Mouse (Mus musculus): ENCODE results near the gene Lrch1. TPM values are rescaled to one million over a fixed set of nuclear protein-coding genes. Genes with fewer than 3 reads are reported as not detected.

Gene Lrch1
- polyA plus RNA-seq, 1 experiment from 2014 or later, result 12.5 TPM

GRCm38 (mm10) chr14:74847311-74848133 lies 100.2 kb downstream of the Lrch1 start:
- Histone ChIP-seq H3K9ac (ENCODE audit: low read length) (no peak overlapping the region), H3K9me3 (replicated peaks; ENCODE audit: control insufficient read depth, low read length) (no peaks in the 10 kb centered on the region), H3K27me3 (ENCODE audit: control insufficient read depth, insufficient read depth, low read length) (no peaks in the 10 kb centered on the region), H3K4me2 (ENCODE audit: low read depth, low read length) (no peak overlapping the region), H3K27ac (ENCODE audit: low read length) (peak overlapping the region; percentile 94), H3K36me3 (ENCODE audit: control insufficient read depth, insufficient read depth) (no peaks in the 10 kb centered on the region), H3K4me3 (ENCODE audit: low read length) (no peak overlapping the region), H3K4me1 (ENCODE audit: control insufficient read depth, insufficient read depth, low read length) (peaks cover 49% of the 10 kb centered on the region)
- 59% methylated on average over 14 of the region's 14 CpGs for WGBS
- peak; percentile 47; the same call in 1 of the 2 replicates for ATAC-seq (replicated peaks; ENCODE audit: extremely low read depth, insufficient read depth, low FRiP score)

GRCm38 (mm10) chr14:74846668-74847067 lies 101.0 kb downstream of the Lrch1 start:
- Histone ChIP-seq H3K9me3 (replicated peaks; ENCODE audit: control insufficient read depth, low read length) (no peaks in the 10 kb centered on the region), H3K27ac (ENCODE audit: low read length) (peak overlapping the region; percentile 94), H3K4me1 (ENCODE audit: control insufficient read depth, insufficient read depth, low read length) (peaks cover 41% of the 10 kb centered on the region), H3K4me2 (ENCODE audit: low read depth, low read length) (peak overlapping the region; percentile 25; the same call in 1 of the 2 replicates), H3K4me3 (ENCODE audit: low read length) (no peak overlapping the region), H3K27me3 (ENCODE audit: control insufficient read depth, insufficient read depth, low read length) (no peaks in the 10 kb centered on the region), H3K36me3 (ENCODE audit: control insufficient read depth, insufficient read depth) (no peaks in the 10 kb centered on the region), H3K9ac (ENCODE audit: low read length) (peak overlapping the region; percentile 39)
- peak; percentile 71 for ATAC-seq (replicated peaks; ENCODE audit: extremely low read depth, insufficient read depth, low FRiP score)
- 18% methylated on average over 5 of the region's 5 CpGs for WGBS

GRCm38 (mm10) chr14:74845661-74846274 lies 101.9 kb downstream of the Lrch1 start:
- Histone ChIP-seq H3K4me1 (ENCODE audit: control insufficient read depth, insufficient read depth, low read length) (peaks cover 49% of the 10 kb centered on the region), H3K27ac (ENCODE audit: low read length) (peak overlapping the region; percentile 94), H3K4me3 (ENCODE audit: low read length) (no peak overlapping the region), H3K4me2 (ENCODE audit: low read depth, low read length) (no peak overlapping the region), H3K36me3 (ENCODE audit: control insufficient read depth, insufficient read depth) (no peaks in the 10 kb centered on the region), H3K9ac (ENCODE audit: low read length) (peak overlapping the region; percentile 14; the same call in 1 of the 2 replicates), H3K9me3 (replicated peaks; ENCODE audit: control insufficient read depth, low read length) (no peaks in the 10 kb centered on the region), H3K27me3 (ENCODE audit: control insufficient read depth, insufficient read depth, low read length) (no peaks in the 10 kb centered on the region)
- ATAC-seq (replicated peaks; ENCODE audit: extremely low read depth, insufficient read depth, low FRiP score), result no peak; the same call in 1 of the 2 replicates
- WGBS, result 30% methylated on average over 2 of the region's 2 CpGs

- Histone ChIP-seq H3K4me2 (ENCODE audit: low read depth, low read length) (no peak overlapping the region), H3K9ac (ENCODE audit: low read length) (no peak overlapping the region), H3K36me3 (ENCODE audit: control insufficient read depth, insufficient read depth) (no peaks in the 10 kb centered on the region), H3K9me3 (replicated peaks; ENCODE audit: control insufficient read depth, low read length) (no peaks in the 10 kb centered on the region), H3K4me3 (ENCODE audit: low read length) (no peak overlapping the region), H3K27ac (ENCODE audit: low read length) (no peak overlapping the region), H3K27me3 (ENCODE audit: control insufficient read depth, insufficient read depth, low read length) (no peaks in the 10 kb centered on the region), H3K4me1 (ENCODE audit: control insufficient read depth, insufficient read depth, low read length) (peaks cover 32% of the 10 kb centered on the region)
- no peak for ATAC-seq (replicated peaks; ENCODE audit: extremely low read depth, insufficient read depth, low FRiP score)
- 55% methylated on average over 2 of the region's 2 CpGs for WGBS
Measured at GRCm38 (mm10) chr14:74841708-74842107, 106.0 kb downstream of the Lrch1 start.

GRCm38 (mm10) chr14:74841297-74841696 lies 106.4 kb downstream of the Lrch1 start:
- Histone ChIP-seq H3K4me3 (ENCODE audit: low read length) (no peak overlapping the region), H3K36me3 (ENCODE audit: control insufficient read depth, insufficient read depth) (no peaks in the 10 kb centered on the region), H3K4me2 (ENCODE audit: low read depth, low read length) (no peak overlapping the region), H3K4me1 (ENCODE audit: control insufficient read depth, insufficient read depth, low read length) (peaks cover 28% of the 10 kb centered on the region), H3K9me3 (replicated peaks; ENCODE audit: control insufficient read depth, low read length) (no peaks in the 10 kb centered on the region), H3K9ac (ENCODE audit: low read length) (no peak overlapping the region), H3K27me3 (ENCODE audit: control insufficient read depth, insufficient read depth, low read length) (no peaks in the 10 kb centered on the region), H3K27ac (ENCODE audit: low read length) (no peak overlapping the region)
- ATAC-seq (replicated peaks; ENCODE audit: extremely low read depth, insufficient read depth, low FRiP score), result no peak
- 60% methylated on average over 3 of the region's 3 CpGs for WGBS

- H3K36me3 ChIP-seq (ENCODE audit: control insufficient read depth, insufficient read depth), result no peaks in the 10 kb centered on the region
- H3K9ac ChIP-seq (ENCODE audit: low read length), result no peak overlapping the region
- H3K9me3 ChIP-seq (replicated peaks; ENCODE audit: control insufficient read depth, low read length), result no peaks in the 10 kb centered on the region
- no peak for ATAC-seq (replicated peaks; ENCODE audit: extremely low read depth, insufficient read depth, low FRiP score)
- no peak overlapping the region for H3K27ac ChIP-seq (ENCODE audit: low read length)
- H3K4me2 ChIP-seq (ENCODE audit: low read depth, low read length), result no peak overlapping the region
- 70% methylated on average over 3 of the region's 3 CpGs for WGBS
- no peaks in the 10 kb centered on the region for H3K27me3 ChIP-seq (ENCODE audit: control insufficient read depth, insufficient read depth, low read length)
- H3K4me1 ChIP-seq (ENCODE audit: control insufficient read depth, insufficient read depth, low read length), result peaks cover 25% of the 10 kb centered on the region
- no peak overlapping the region for H3K4me3 ChIP-seq (ENCODE audit: low read length)
Measured at GRCm38 (mm10) chr14:74840820-74841219, 106.9 kb downstream of the Lrch1 start.

GRCm38 (mm10) chr14:74840328-74840727 lies 107.3 kb downstream of the Lrch1 start:
- 52% methylated on average over 2 of the region's 2 CpGs for WGBS
- H3K4me1 ChIP-seq (ENCODE audit: control insufficient read depth, insufficient read depth, low read length), result peaks cover 21% of the 10 kb centered on the region
- H3K9ac ChIP-seq (ENCODE audit: low read length), result no peak overlapping the region
- H3K4me2 ChIP-seq (ENCODE audit: low read depth, low read length), result no peak overlapping the region
- H3K9me3 ChIP-seq (replicated peaks; ENCODE audit: control insufficient read depth, low read length), result no peaks in the 10 kb centered on the region
- H3K27me3 ChIP-seq (ENCODE audit: control insufficient read depth, insufficient read depth, low read length), result no peaks in the 10 kb centered on the region
- H3K27ac ChIP-seq (ENCODE audit: low read length), result peak overlapping the region; percentile 61
- H3K4me3 ChIP-seq (ENCODE audit: low read length), result no peak overlapping the region
- no peak for ATAC-seq (replicated peaks; ENCODE audit: extremely low read depth, insufficient read depth, low FRiP score)
- no peaks in the 10 kb centered on the region for H3K36me3 ChIP-seq (ENCODE audit: control insufficient read depth, insufficient read depth)

- H3K36me3 ChIP-seq (ENCODE audit: control insufficient read depth, insufficient read depth), result no peaks in the 10 kb centered on the region
- H3K4me3 ChIP-seq (ENCODE audit: low read length), result no peak overlapping the region
- H3K27me3 ChIP-seq (ENCODE audit: control insufficient read depth, insufficient read depth, low read length), result no peaks in the 10 kb centered on the region
- H3K9me3 ChIP-seq (replicated peaks; ENCODE audit: control insufficient read depth, low read length), result no peaks in the 10 kb centered on the region
- H3K4me2 ChIP-seq (ENCODE audit: low read depth, low read length), result no peak overlapping the region
- ATAC-seq (replicated peaks; ENCODE audit: extremely low read depth, insufficient read depth, low FRiP score), result no peak
- no peak overlapping the region for H3K9ac ChIP-seq (ENCODE audit: low read length)
- peaks cover 22% of the 10 kb centered on the region for H3K4me1 ChIP-seq (ENCODE audit: control insufficient read depth, insufficient read depth, low read length)
- no peak overlapping the region for H3K27ac ChIP-seq (ENCODE audit: low read length)
- whole genome bisulfite sequencing, result 92% methylated on average over 7 of the region's 7 CpGs
Measured at GRCm38 (mm10) chr14:74838816-74839215, 108.9 kb downstream of the Lrch1 start.

- Histone ChIP-seq H3K9me3 (replicated peaks; ENCODE audit: control insufficient read depth, low read length) (no peaks in the 10 kb centered on the region), H3K27ac (ENCODE audit: low read length) (no peak overlapping the region; the same call in 1 of the 2 replicates), H3K36me3 (ENCODE audit: control insufficient read depth, insufficient read depth) (no peaks in the 10 kb centered on the region; the same call in 1 of the 2 replicates), H3K27me3 (ENCODE audit: control insufficient read depth, insufficient read depth, low read length) (no peaks in the 10 kb centered on the region), H3K4me2 (ENCODE audit: low read depth, low read length) (no peak overlapping the region), H3K9ac (ENCODE audit: low read length) (no peak overlapping the region), H3K4me1 (ENCODE audit: control insufficient read depth, insufficient read depth, low read length) (peaks cover 13% of the 10 kb centered on the region), H3K4me3 (ENCODE audit: low read length) (no peak overlapping the region)
- 43% methylated on average over 1 of the region's 1 CpGs for WGBS
- ATAC-seq (replicated peaks; ENCODE audit: extremely low read depth, insufficient read depth, low FRiP score), result no peak
Measured at GRCm38 (mm10) chr14:74835010-74835409, 112.7 kb downstream of the Lrch1 start.
